8 mouse cellular contexts compared by ENCODE assay signal in genomic region chr16:8513236-8513906, GRCm38 (mm10). TPM values are rescaled to one million over a fixed set of nuclear protein-coding genes. Genes with fewer than 3 reads are reported as not detected.
DNase-seq lines count a peak whose midpoint lies in the region; ATAC-seq and TF ChIP-seq lines count a peak whose summit lies in the region.

TSS of gene Abat (plus strand) at chr16:8513429.

- peak within 1 kb of the TSS; percentile 40; the same call in 1 of the 2 replicates for H3K27ac ChIP-seq in heart, embryonic 12.5 days (ENCODE audit: poor library complexity, severe bottlenecking)
- peak within 1 kb of the TSS; percentile 76 for H3K27ac ChIP-seq in kidney, embryonic 15.5 days
- H3K27ac ChIP-seq in limb, embryonic 14.5 days (replicated peaks; ENCODE audit: low read depth, low read length), result 0 out of 2 replicates have a peak within 1 kb of the TSS, but pooled peaks have one; percentile 43
- H3K27ac ChIP-seq in midbrain, embryonic 16.5 days (ENCODE audit: low read length), result peak within 1 kb of the TSS; percentile 62

- peak; percentile 11 for DNase-seq in B cell, adult 2 months
- DNase-seq in brain, embryonic 14.5 days (ENCODE audit: low read depth), result peak; percentile 98
- peak; percentile 79 for DNase-seq in fibroblast of lung, adult 2 months (ENCODE audit: low read depth)
- DNase-seq in limb, embryonic 14.5 days (ENCODE audit: low spot score), result peak; percentile 90
- peak; percentile 21 for DNase-seq in splenic B cell, adult 2 months (ENCODE audit: low read depth, low spot score)

- H3K4me3 ChIP-seq in heart, embryonic 12.5 days, result peak within 1 kb of the TSS; percentile 58
- peak within 1 kb of the TSS; percentile 68 for H3K4me3 ChIP-seq in kidney, embryonic 15.5 days (replicated peaks)
- H3K4me3 ChIP-seq in limb, embryonic 14.5 days (replicated peaks; ENCODE audit: low read length), result peak within 1 kb of the TSS; percentile 66
- H3K4me3 ChIP-seq in midbrain, embryonic 16.5 days (ENCODE audit: low read depth, low read length), result peak within 1 kb of the TSS; percentile 66

- no peaks in the 10 kb centered on the region for H3K27me3 ChIP-seq in heart, embryonic 12.5 days (replicated peaks)
- no peaks in the 10 kb centered on the region for H3K27me3 ChIP-seq in kidney, embryonic 15.5 days
- H3K27me3 ChIP-seq in limb, embryonic 14.5 days (ENCODE audit: control insufficient read depth, insufficient read depth, low read length), result no peaks in the 10 kb centered on the region
- H3K27me3 ChIP-seq in midbrain, embryonic 16.5 days (ENCODE audit: control insufficient read depth, insufficient read depth, low read depth, low read length), result no peaks in the 10 kb centered on the region
- H3K27me3 ChIP-seq in splenic B cell, adult 2 months (ENCODE audit: control insufficient read depth, insufficient read depth, low read length, poor library complexity, severe bottlenecking), result no peaks in the 10 kb centered on the region; the same call in 1 of the 2 replicates

- peaks cover 9% of the 10 kb centered on the region; the same call in 1 of the 2 replicates for H3K36me3 ChIP-seq in heart, embryonic 12.5 days
- H3K36me3 ChIP-seq in kidney, embryonic 15.5 days, result no peaks in the 10 kb centered on the region
- no peaks in the 10 kb centered on the region for H3K36me3 ChIP-seq in limb, embryonic 14.5 days (ENCODE audit: control insufficient read depth, insufficient read depth, low read length)
- no peaks in the 10 kb centered on the region for H3K36me3 ChIP-seq in midbrain, embryonic 16.5 days (ENCODE audit: control insufficient read depth, insufficient read depth, low read length)
- no peaks in the 10 kb centered on the region for H3K36me3 ChIP-seq in splenic B cell, adult 2 months (ENCODE audit: control insufficient read depth, insufficient read depth, low read length, poor library complexity, severe bottlenecking)

- ATAC-seq in heart, embryonic 12.5 days (ENCODE audit: insufficient number of reproducible peaks, low FRiP score), result peak; percentile 96
- ATAC-seq in kidney, embryonic 15.5 days (replicated peaks; ENCODE audit: low FRiP score), result peak; percentile 99
- peak; percentile 99 for ATAC-seq in limb, embryonic 14.5 days (ENCODE audit: low FRiP score, low read depth)
- ATAC-seq in midbrain, embryonic 16.5 days, result peak; percentile 99

- H3K4me1 ChIP-seq in heart, embryonic 12.5 days (replicated peaks), result peaks cover 26% of the 10 kb centered on the region
- H3K4me1 ChIP-seq in kidney, embryonic 15.5 days, result peaks cover 21% of the 10 kb centered on the region
- peaks cover 10% of the 10 kb centered on the region for H3K4me1 ChIP-seq in limb, embryonic 14.5 days (ENCODE audit: control insufficient read depth, insufficient read depth, low read length)
- peaks cover 16% of the 10 kb centered on the region for H3K4me1 ChIP-seq in midbrain, embryonic 16.5 days (ENCODE audit: control insufficient read depth, insufficient read depth, low read length)

- WGBS in heart, embryonic 12.5 days, result 1% methylated on average over 46 of the region's 46 CpGs
- under 1% methylated on average over 46 of the region's 46 CpGs for WGBS in kidney, embryonic 15.5 days
- 1% methylated on average over 36 of the region's 46 CpGs for WGBS in limb, embryonic 14.5 days
- under 1% methylated on average over 42 of the region's 46 CpGs for WGBS in midbrain, embryonic 16.5 days

- H3K4me2 ChIP-seq in heart, embryonic 12.5 days, result peak within 1 kb of the TSS; percentile 81
- peak within 1 kb of the TSS; percentile 85 for H3K4me2 ChIP-seq in kidney, embryonic 15.5 days
- peak within 1 kb of the TSS; percentile 75 for H3K4me2 ChIP-seq in limb, embryonic 14.5 days (replicated peaks; ENCODE audit: low read depth, low read length, severe bottlenecking)
- H3K4me2 ChIP-seq in midbrain, embryonic 16.5 days (ENCODE audit: low read length), result peak within 1 kb of the TSS; percentile 63

- H3K9me3 ChIP-seq in heart, embryonic 12.5 days (replicated peaks), result no peaks in the 10 kb centered on the region
- H3K9me3 ChIP-seq in kidney, embryonic 15.5 days (replicated peaks), result no peaks in the 10 kb centered on the region
- no peaks in the 10 kb centered on the region for H3K9me3 ChIP-seq in limb, embryonic 14.5 days (ENCODE audit: control insufficient read depth, low read length)
- no peaks in the 10 kb centered on the region for H3K9me3 ChIP-seq in midbrain, embryonic 16.5 days (replicated peaks; ENCODE audit: control insufficient read depth, low read length, poor library complexity, severe bottlenecking)

- peak; percentile 43; the same call in 1 of the 2 replicates for TF ChIP-seq POLR2A in brain, embryonic 14.5 days (IDR thresholded peaks at IDR 0.05; ENCODE audit: borderline replicate concordance, extremely low read depth, insufficient read depth, insufficient read length, poor library complexity, severe bottlenecking)
- 0 out of 2 replicates have a peak, but pooled peaks have one; percentile 68 for TF ChIP-seq POLR2A in limb, embryonic 14.5 days (IDR thresholded peaks at IDR 0.05; ENCODE audit: borderline replicate concordance, extremely low read depth, insufficient read depth, insufficient read length)

- TF ChIP-seq CTCF in brain, embryonic 14.5 days (IDR thresholded peaks at IDR 0.05; ENCODE audit: borderline replicate concordance, extremely low read depth, insufficient read depth, insufficient read length), result no peak

- peak within 1 kb of the TSS; percentile 66 for H3K9ac ChIP-seq in heart, embryonic 12.5 days
- peak within 1 kb of the TSS; percentile 52 for H3K9ac ChIP-seq in kidney, embryonic 15.5 days
- peak within 1 kb of the TSS; percentile 65 for H3K9ac ChIP-seq in limb, embryonic 14.5 days (ENCODE audit: low read depth, low read length, severe bottlenecking)
- peak within 1 kb of the TSS; percentile 78 for H3K9ac ChIP-seq in midbrain, embryonic 16.5 days (ENCODE audit: low read depth, low read length)

RNA-seq across cellular contexts. Expression of gene Abat, which starts in this region (rescaled TPM):
- 49.2 and 59.8 TPM in 2 replicates for polyA plus RNA-seq in brain, embryonic 14.5 days (2012; rRNA removed)
- polyA plus RNA-seq in heart, embryonic 12.5 days (2016; fragmentation: Nextera tagmentation; extraction: Ambion mirVana), result 50.7 and 54.9 TPM in 2 replicates
- 40.4 and 41.4 TPM in 2 replicates for polyA plus RNA-seq in kidney, embryonic 15.5 days (2015; fragmentation: Nextera tagmentation; extraction: Ambion mirVana)
- 23.2 and 25.9 TPM in 2 replicates for polyA plus RNA-seq in limb, embryonic 14.5 days (2012; rRNA removed)
- polyA plus RNA-seq in limb, embryonic 14.5 days (2014; fragmentation: Nextera tagmentation; extraction: Ambion mirVana), result 19.1 and 23.6 TPM in 2 replicates
- polyA plus RNA-seq in midbrain, embryonic 16.5 days (2015; fragmentation: Nextera tagmentation; extraction: Ambion mirVana), result 71.8 and 76.8 TPM in 2 replicates

Comparison
In these comparisons a context has a peak if more than half of its experiments do, and no peak if none do; other contexts are left out.
1. Peak in every context shown above with its lines: DNase-seq, ATAC-seq, H3K4me3 ChIP-seq and H3K27ac ChIP-seq.
2. DNase-seq: peak in every context shown above with its lines; median percentile 98 in brain, embryonic 14.5 days; 90 in limb, embryonic 14.5 days; 79 in fibroblast of lung, adult 2 months; 21 in splenic B cell, adult 2 months; 11 in B cell, adult 2 months.